Mouse (Mus musculus): ENCODE measurements around the gene I830077J02Rik. TPM values are rescaled to one million over a fixed set of nuclear protein-coding genes. Genes with fewer than 3 reads are reported as not detected.

I830077J02Rik gene
- total and polyA plus RNA-seq, 3 experiments: 2.8 to 9.4 TPM; not detected in 1

DNA sequence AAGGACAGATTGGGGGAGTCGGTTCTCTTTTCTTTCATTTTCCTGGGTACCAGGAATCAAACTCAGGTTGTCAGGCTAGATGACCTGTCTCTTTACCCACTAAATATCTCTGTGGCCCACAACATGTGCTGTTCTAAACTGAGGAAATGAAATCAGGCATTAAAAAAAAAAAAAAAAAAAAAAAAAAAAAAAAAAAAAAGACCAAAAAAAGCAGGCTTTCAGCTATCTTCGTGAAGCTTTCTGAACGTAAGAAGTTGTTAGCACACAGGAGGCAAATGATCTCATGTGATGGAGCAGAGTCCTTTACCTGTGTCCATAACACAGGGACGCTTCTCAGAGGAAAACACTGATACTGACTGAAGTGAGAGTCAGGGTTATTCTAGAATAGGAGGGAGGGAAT lies 3.6 kb upstream of the I830077J02Rik start:
- Histone ChIP-seq H3K27ac (ENCODE audit: control insufficient read depth, low read depth, low read length) (no peak overlapping the region), H3K4me1 (ENCODE audit: control insufficient read depth in 1 of 2, insufficient read depth in 2 of 2, low read length in 2 of 2) (peaks cover 0 to 10% of the 10 kb centered on the region in 2 experiments; a peak in 2 of 4 replicates), H3K27me3 (ENCODE audit: control insufficient read depth in 1 of 2, insufficient read depth in 2 of 2, low read length in 2 of 2) (no peaks in the 10 kb centered on the region), H3K9ac (ENCODE audit: control insufficient read depth, low read depth, low read length, poor library complexity, severe bottlenecking) (no peak overlapping the region), H3K79me2 (ENCODE audit: control insufficient read depth, insufficient read depth, low read length, poor library complexity) (peaks cover 3% of the 10 kb centered on the region; the same call in 1 of the 2 replicates), H3K9me3 (replicated peaks; ENCODE audit: insufficient read depth, low read length) (no peaks in the 10 kb centered on the region), H3K4me3 (ENCODE audit: control insufficient read depth in 1 of 2, insufficient read depth in 1 of 2, low read depth in 2 of 2, low read length in 2 of 2) (no peak overlapping the region), H3K36me3 (ENCODE audit: control insufficient read depth in 1 of 2, insufficient read depth in 2 of 2, low read length in 2 of 2) (peaks cover 5 to 9% of the 10 kb centered on the region in 2 experiments)
- DNase-seq (ENCODE audit: low read depth, low spot score): no peak
- TF ChIP-seq EP300 (IDR thresholded peaks at IDR 0.05; ENCODE audit: low read depth in 1 of 2, low read length in 2 of 2): no peak
- TF ChIP-seq UBTF (IDR thresholded peaks at IDR 0.05; ENCODE audit: borderline replicate concordance, insufficient read depth, low read depth, low read length): no peak
- TF ChIP-seq MYB (IDR thresholded peaks at IDR 0.05; ENCODE audit: low read depth, low read length): no peak
- no peak for TF ChIP-seq SIN3A (IDR thresholded peaks at IDR 0.05; ENCODE audit: low read length)
- peak; percentile 63; the same call in 1 of the 2 replicates for TF ChIP-seq ZNF384 (IDR thresholded peaks at IDR 0.05; ENCODE audit: low read depth, low read length)

DNA sequence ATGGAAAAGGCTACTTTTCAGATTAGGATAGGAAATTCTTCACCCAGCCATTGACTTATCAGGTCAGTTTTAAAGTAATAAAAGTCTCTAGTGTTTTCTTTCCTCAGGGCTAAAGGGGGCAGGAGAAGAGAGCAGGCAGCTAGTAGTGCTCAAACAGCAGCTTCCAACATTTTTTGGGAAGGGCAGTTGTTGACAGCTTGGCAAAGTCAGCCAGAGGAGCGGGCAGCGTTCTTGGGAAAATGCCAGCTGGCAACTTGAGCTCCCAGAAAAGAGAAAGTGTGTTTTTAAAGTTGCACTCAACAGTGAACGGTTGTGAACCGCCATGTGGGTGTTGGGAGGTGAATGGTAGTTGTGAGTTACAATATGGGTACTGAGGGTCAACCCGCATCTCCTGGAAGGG lies 2.6 kb upstream of the I830077J02Rik start:
- no peak for DNase-seq (ENCODE audit: low read depth, low spot score)
- H3K27ac ChIP-seq (ENCODE audit: control insufficient read depth, low read depth, low read length): no peak overlapping the region
- no peak for TF ChIP-seq RCOR1 (IDR thresholded peaks at IDR 0.05; ENCODE audit: low read depth, low read length)

DNA sequence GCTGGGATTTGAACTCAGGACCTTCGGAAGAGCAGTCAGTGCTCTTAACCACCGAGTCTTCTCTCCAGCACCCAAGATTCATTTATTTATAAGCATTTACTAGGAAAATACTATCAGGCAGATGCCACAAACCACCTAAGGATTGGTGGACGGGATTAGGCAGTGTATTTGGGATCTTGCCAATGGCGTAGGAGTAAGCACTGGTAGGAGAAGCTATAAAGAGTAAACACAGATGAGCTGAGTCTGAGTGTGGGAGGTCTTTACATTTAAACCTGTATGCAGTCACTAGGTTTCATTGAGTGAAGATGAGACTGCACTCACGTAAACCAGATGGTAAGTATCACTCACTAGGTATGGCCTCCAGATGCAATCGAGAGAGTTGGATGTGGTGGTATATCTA lies 1.5 kb upstream of the I830077J02Rik start:
- Histone ChIP-seq H3K79me2 (ENCODE audit: control insufficient read depth, insufficient read depth, low read length, poor library complexity) (peaks cover 5% of the 10 kb centered on the region; the same call in 1 of the 2 replicates), H3K36me3 (ENCODE audit: control insufficient read depth in 1 of 2, insufficient read depth in 2 of 2, low read length in 2 of 2) (peaks cover 0 to 14% of the 10 kb centered on the region in 2 experiments; a peak in 2 of 4 replicates), H3K27me3 (ENCODE audit: control insufficient read depth in 1 of 2, insufficient read depth in 2 of 2, low read length in 2 of 2) (no peaks in the 10 kb centered on the region), H3K27ac (ENCODE audit: control insufficient read depth, low read depth, low read length) (no peak overlapping the region), H3K4me3 (ENCODE audit: control insufficient read depth in 1 of 2, insufficient read depth in 1 of 2, low read depth in 2 of 2, low read length in 2 of 2) (no peak overlapping the region), H3K9ac (ENCODE audit: control insufficient read depth, low read depth, low read length, poor library complexity, severe bottlenecking) (no peak overlapping the region), H3K4me1 (ENCODE audit: control insufficient read depth in 1 of 2, insufficient read depth in 2 of 2, low read length in 2 of 2) (peaks cover 0 to 14% of the 10 kb centered on the region in 2 experiments; a peak in 2 of 4 replicates), H3K9me3 (replicated peaks; ENCODE audit: insufficient read depth, low read length) (no peaks in the 10 kb centered on the region)
- no peak for DNase-seq (ENCODE audit: low read depth, low spot score)
- no peak for TF ChIP-seq RAD21 (IDR thresholded peaks at IDR 0.05; ENCODE audit: low read depth, low read length)
- TF ChIP-seq ZMIZ1 (IDR thresholded peaks at IDR 0.05; ENCODE audit: low read depth, low read length): no peak
- no peak for TF ChIP-seq MAZ (IDR thresholded peaks at IDR 0.05; ENCODE audit: low read depth, low read length)

More for the DNA sequence above, 2.6 kb upstream of the I830077J02Rik start:
- H3K79me2 ChIP-seq (ENCODE audit: control insufficient read depth, insufficient read depth, low read length, poor library complexity): peaks cover 3% of the 10 kb centered on the region; the same call in 1 of the 2 replicates
- H3K4me3 ChIP-seq (ENCODE audit: control insufficient read depth in 1 of 2, insufficient read depth in 1 of 2, low read depth in 2 of 2, low read length in 2 of 2): no peak overlapping the region
- no peaks in the 10 kb centered on the region for H3K9me3 ChIP-seq (replicated peaks; ENCODE audit: insufficient read depth, low read length)
- H3K4me1 ChIP-seq (ENCODE audit: control insufficient read depth in 1 of 2, insufficient read depth in 2 of 2, low read length in 2 of 2): peaks cover 0 to 11% of the 10 kb centered on the region in 2 experiments; a peak in 2 of 4 replicates
- H3K27me3 ChIP-seq (ENCODE audit: control insufficient read depth in 1 of 2, insufficient read depth in 2 of 2, low read length in 2 of 2): no peaks in the 10 kb centered on the region
- peaks cover 0 to 14% of the 10 kb centered on the region in 2 experiments; a peak in 2 of 4 replicates for H3K36me3 ChIP-seq (ENCODE audit: control insufficient read depth in 1 of 2, insufficient read depth in 2 of 2, low read length in 2 of 2)
- no peak overlapping the region for H3K9ac ChIP-seq (ENCODE audit: control insufficient read depth, low read depth, low read length, poor library complexity, severe bottlenecking)

Data from MEL (cell line).